Mouse (Mus musculus) liver, embryonic 14.5 days (tissue): ENCODE measurements at regions not wholly inside any gene's neighbourhood (a gene's known extent, or its start where the extent isn't known, plus 50 kb on each side); places are given as distances from the start of the nearest gene placed in this dataset.

ENCODE experiments used
- ATAC-seq: fragments of 200-750 bp; cut with Nextera tagmentation; 2 replicates; pipeline ENCODE4 v1.8.0; 2017; ENCODE audit warnings: moderate number of reproducible peaks, mild to moderate bottlenecking, moderate library complexity; ENCODE audit not compliant: insufficient read depth
- DNase-seq, 3 experiments: peaks; one replicate each; pipeline ENCODE4 v3.0.0-alpha.2; 2012 to 2013; ENCODE audit warnings: low read depth in 3 of 3, low spot score in 3 of 3
- H3K27ac ChIP-seq: fragments of 300-500 bp; sonication (generic); 2 replicates; pipeline ENCODE4 v1.5.1; 2014; ENCODE audit warnings: moderate library complexity, mild to moderate bottlenecking, control low read depth, inconsistent platforms
- H3K27me3 ChIP-seq: fragments of 300-500 bp; sonication (generic); 2 replicates; pipeline ENCODE4 v1.6.1; 2014; ENCODE audit warnings: mild to moderate bottlenecking, low read length, moderate library complexity; ENCODE audit not compliant: control insufficient read depth, insufficient read depth
- H3K36me3 ChIP-seq: fragments of 300-500 bp; sonication (generic); replicated peaks from 2 replicates; pipeline ENCODE4 v1.6.1; 2014; ENCODE audit warnings: low read depth; ENCODE audit not compliant: control insufficient read depth, insufficient read depth
- H3K4me1 ChIP-seq, 2 experiments: fragments of 200-500 bp in 1 of 2; fragments of 300-500 bp in 1 of 2; sonication (generic) in 1 of 2; replicated peaks; 2 replicates each; pipeline ENCODE4 v1.6.1; 2012 to 2014; ENCODE audit warnings: antibody characterized with exemption in 1 of 2, inconsistent platforms in 1 of 2, low read length in 1 of 2; ENCODE audit not compliant: control insufficient read depth in 2 of 2, insufficient read depth in 2 of 2
- H3K4me2 ChIP-seq: fragments of 300-500 bp; sonication (generic); 2 replicates; pipeline ENCODE4 v1.6.1; 2014; ENCODE audit warnings: low read depth, mild to moderate bottlenecking, control low read depth, moderate library complexity
- H3K4me3 ChIP-seq, 2 experiments: fragments of 200-500 bp in 1 of 2; fragments of 300-500 bp in 1 of 2; sonication (generic) in 1 of 2; 2 replicates each; pipeline ENCODE4 v1.5.1; 2012 to 2014; ENCODE audit warnings: low read depth in 2 of 2, low read length in 2 of 2, mild to moderate bottlenecking in 2 of 2, control low read depth in 1 of 2, inconsistent platforms in 1 of 2, moderate library complexity in 1 of 2; ENCODE audit not compliant: insufficient read depth in 1 of 2
- H3K9ac ChIP-seq: fragments of 300-500 bp; sonication (generic); replicated peaks from 2 replicates; pipeline ENCODE4 v1.6.1; 2014; ENCODE audit warnings: mild to moderate bottlenecking, control low read depth, moderate library complexity
- H3K9me3 ChIP-seq: fragments of 300-500 bp; sonication (generic); 2 replicates; pipeline ENCODE4 v1.6.1; 2016; ENCODE audit warnings: low read length, mixed read lengths; ENCODE audit not compliant: control insufficient read depth
- CTCF ChIP-seq: IDR thresholded peaks from 2 replicates; pipeline ENCODE4 v1.5.1; 2016; ENCODE audit warnings: antibody characterized with exemption, low read depth, control low read depth
- EP300 ChIP-seq: IDR thresholded peaks from 2 replicates; pipeline ENCODE4 v1.6.1; 2016; ENCODE audit warnings: antibody characterized with exemption, low read depth
- WGBS: fragments of 180-500 bp; shearing (Covaris S2); extraction: QIAGEN DNeasy Blood & Tissue Kit; methylation state at CpG from one replicate; pipeline ENCODE4 v1.1.7; 2014; ENCODE audit not compliant: insufficient replicate concordance; 5-methylcytosine and 5-hydroxymethylcytosine counted together

DNA sequence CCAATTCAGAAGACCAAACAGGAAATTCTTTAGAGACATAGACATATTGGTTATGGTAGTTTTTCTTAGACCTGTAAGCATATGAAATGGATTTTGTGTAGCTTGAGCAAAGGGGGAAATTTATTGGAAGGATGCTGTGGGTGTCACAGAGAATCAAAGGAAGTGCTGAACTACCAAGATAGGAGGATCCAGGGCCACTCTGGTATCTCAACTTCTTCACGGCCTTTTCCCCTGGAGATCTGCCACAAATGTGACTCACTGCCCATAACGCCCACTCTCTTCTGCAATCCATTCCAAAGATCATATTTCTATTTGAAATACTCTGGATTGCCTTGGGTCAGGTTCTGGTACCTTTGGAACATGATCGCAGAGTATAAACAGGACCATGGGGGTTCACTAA lies 161.6 kb upstream of the Fggy start:
- no peaks in the 10 kb centered on the region for H3K9me3 ChIP-seq
- no peak overlapping the region for H3K4me2 ChIP-seq
- no peaks in the 10 kb centered on the region; a peak in 1 of 4 replicates for H3K4me1 ChIP-seq
- no peaks in the 10 kb centered on the region for H3K27me3 ChIP-seq
- TF ChIP-seq EP300, result no peak
- no peak for TF ChIP-seq CTCF
- H3K36me3 ChIP-seq, result no peaks in the 10 kb centered on the region
- H3K9ac ChIP-seq, result no peak overlapping the region
- no peak overlapping the region for H3K27ac ChIP-seq
- WGBS, result 54% methylated on average over 3 of the region's 3 CpGs
- DNase-seq, result no peak
- H3K4me3 ChIP-seq, result no peak overlapping the region
- no peak for ATAC-seq

DNA sequence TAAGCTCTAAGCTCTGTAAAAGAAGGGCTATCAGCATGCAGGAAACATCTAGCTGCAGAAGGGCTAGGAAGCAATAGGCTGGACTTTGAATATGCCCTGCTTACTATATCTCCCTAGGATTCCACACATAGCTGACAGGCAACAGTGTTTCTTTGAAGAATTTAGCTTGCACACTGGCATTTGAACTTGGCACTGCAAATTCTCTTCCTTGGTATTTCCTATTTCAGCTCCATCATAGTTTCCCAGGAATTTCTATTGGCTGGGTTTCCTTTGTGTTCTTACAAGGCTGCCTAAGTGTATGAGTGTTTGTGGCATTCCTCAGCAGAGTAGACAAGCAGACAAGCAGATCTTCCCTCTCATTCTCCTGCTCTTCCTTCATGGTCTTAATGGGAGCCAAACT lies 159.0 kb upstream of the Fggy start:
- no peaks in the 10 kb centered on the region for H3K36me3 ChIP-seq
- ATAC-seq (no peak), DNase-seq (no peak)
- H3K4me3 ChIP-seq, result no peak overlapping the region
- no peak for TF ChIP-seq CTCF
- no peak for TF ChIP-seq EP300
- no peaks in the 10 kb centered on the region for H3K27me3 ChIP-seq
- H3K9me3 ChIP-seq, result no peaks in the 10 kb centered on the region
- no peak overlapping the region for H3K4me2 ChIP-seq
- no peaks in the 10 kb centered on the region; a peak in 1 of 4 replicates for H3K4me1 ChIP-seq
- no peak overlapping the region for H3K9ac ChIP-seq
- no peak overlapping the region for H3K27ac ChIP-seq

GRCm38 (mm10) chr4:95402273-95402672 lies 155.0 kb upstream of the Fggy start:
- ATAC-seq (no peak), DNase-seq (no peak)
- no peak overlapping the region for H3K27ac ChIP-seq
- no peaks in the 10 kb centered on the region for H3K36me3 ChIP-seq
- no peaks in the 10 kb centered on the region for H3K9me3 ChIP-seq
- H3K4me1 ChIP-seq, result no peaks in the 10 kb centered on the region
- H3K4me2 ChIP-seq, result no peak overlapping the region
- 59% methylated on average over 6 of the region's 6 CpGs for WGBS
- H3K9ac ChIP-seq, result no peak overlapping the region
- H3K27me3 ChIP-seq, result no peaks in the 10 kb centered on the region
- H3K4me3 ChIP-seq, result no peak overlapping the region
- TF ChIP-seq EP300, result no peak
- TF ChIP-seq CTCF, result no peak

DNA sequence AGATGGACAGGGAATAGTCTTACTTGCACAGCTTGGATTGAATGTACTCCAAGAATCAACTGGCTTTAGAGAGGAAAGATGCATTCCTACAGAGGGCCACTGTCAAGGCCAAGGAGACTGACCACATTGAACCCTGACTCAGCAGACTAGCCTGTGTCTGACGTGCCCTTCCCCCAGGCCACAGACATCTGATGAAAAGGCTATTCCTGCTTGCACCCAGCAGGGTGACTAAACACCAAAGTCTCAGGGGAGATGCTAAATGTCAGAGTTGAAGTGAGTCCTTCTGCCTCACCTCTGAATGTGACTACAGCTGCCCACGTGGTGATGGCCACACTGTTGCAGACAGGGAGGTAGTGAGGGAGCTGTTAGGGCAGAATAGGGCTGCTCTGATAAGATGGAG lies 140.2 kb upstream of the Fggy start:
- H3K27ac ChIP-seq, result no peak overlapping the region
- WGBS, result 9% methylated on average over 2 of the region's 2 CpGs

DNA sequence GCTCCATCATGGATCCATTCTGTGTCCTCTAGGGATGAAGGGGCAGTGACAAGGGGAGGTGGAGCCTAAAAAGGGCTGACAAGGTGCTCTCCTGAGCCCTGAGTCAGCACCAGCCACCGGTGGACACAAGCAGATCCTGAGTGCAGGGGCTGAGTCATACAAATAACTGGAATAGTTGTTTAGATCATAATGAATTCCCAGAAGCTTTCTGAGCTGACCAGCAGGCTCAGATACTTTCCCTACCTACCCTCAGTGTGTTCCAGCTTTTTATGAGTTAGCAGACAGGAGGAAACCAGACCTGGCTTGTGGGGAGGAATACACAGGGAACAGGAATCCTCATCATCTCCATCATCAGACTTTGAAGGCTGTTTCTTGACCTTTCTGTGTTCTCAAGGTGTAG lies 130.7 kb upstream of the Fggy start:
- Histone ChIP-seq H3K4me3 (no peak overlapping the region), H3K36me3 (no peaks in the 10 kb centered on the region), H3K9me3 (no peaks in the 10 kb centered on the region), H3K4me1 (no peaks in the 10 kb centered on the region), H3K27ac (no peak overlapping the region), H3K27me3 (no peaks in the 10 kb centered on the region), H3K4me2 (no peak overlapping the region), H3K9ac (no peak overlapping the region)
- no peak for DNase-seq
- TF ChIP-seq CTCF (no peak), EP300 (no peak)
- ATAC-seq, result no peak
- 32% methylated on average over 1 of the region's 1 CpGs for WGBS

More for the DNA sequence above, 140.2 kb upstream of the Fggy start:
- Histone ChIP-seq H3K27me3 (no peaks in the 10 kb centered on the region), H3K9me3 (no peaks in the 10 kb centered on the region), H3K36me3 (no peaks in the 10 kb centered on the region), H3K4me2 (no peak overlapping the region), H3K4me1 (no peaks in the 10 kb centered on the region), H3K9ac (no peak overlapping the region), H3K4me3 (no peak overlapping the region)
- DNase-seq (no peak), ATAC-seq (no peak)
- no peak for TF ChIP-seq CTCF
- no peak for TF ChIP-seq EP300
